Mouse (Mus musculus) heart, adult 9 months (tissue): ENCODE measurements around the gene Acss1.

Experiments used
- DNase-seq, 2 experiments: peaks; one replicate each; pipeline ENCODE4 v3.0.0; 2022; ENCODE audit warnings: low spot score in 2 of 2

The Acss1 gene

DNA sequence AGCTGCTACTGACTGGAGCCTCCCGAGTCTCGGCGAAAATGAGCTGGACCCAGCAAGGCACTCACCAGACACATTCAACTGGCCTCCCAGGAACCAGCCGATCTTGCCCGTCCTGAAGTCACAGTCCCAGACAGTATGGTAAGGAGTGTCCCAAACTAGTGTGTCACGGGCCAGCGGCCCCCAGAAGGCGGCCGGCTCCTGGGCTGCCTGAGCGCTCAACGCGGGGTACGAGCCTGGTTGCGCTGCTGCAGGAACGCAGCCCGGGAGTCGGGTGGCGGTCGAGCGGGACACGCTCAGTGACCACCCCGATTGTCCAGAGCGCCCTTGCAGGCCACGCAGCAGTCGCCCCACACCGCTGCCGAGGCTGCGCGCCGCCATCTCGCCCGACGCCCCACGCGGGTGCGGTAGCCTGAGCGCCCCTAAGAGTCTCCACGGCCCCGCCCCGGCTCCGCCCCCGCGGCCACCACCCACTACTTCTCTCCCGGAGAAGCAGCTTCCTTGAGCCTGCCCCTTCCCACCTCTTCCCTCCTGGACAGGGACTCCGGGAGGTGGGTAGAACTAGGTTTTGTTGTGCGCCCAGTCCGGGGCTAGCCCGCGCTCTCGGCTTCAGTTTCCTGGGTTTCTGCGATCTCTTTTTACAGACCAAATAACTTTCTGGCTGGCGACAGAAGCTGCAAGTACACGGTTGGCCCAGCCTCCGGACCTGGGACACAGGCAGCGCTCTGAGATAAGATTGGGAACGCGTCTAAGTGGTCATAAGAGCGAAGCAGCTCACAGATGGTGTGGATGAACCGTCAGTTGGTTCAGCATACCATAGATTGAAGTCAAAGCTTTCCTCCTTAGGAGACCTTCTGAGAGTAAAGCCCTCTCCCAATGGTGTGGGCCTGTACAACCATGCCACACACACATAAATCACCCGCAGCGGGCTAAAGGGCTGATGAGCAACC is at the start of gene Acss1:
Acss1 (minus strand) TSS at position 681 of the 947 bp plus-strand sequence.
- peak; percentile 71 to 72 for DNase-seq

DNA sequence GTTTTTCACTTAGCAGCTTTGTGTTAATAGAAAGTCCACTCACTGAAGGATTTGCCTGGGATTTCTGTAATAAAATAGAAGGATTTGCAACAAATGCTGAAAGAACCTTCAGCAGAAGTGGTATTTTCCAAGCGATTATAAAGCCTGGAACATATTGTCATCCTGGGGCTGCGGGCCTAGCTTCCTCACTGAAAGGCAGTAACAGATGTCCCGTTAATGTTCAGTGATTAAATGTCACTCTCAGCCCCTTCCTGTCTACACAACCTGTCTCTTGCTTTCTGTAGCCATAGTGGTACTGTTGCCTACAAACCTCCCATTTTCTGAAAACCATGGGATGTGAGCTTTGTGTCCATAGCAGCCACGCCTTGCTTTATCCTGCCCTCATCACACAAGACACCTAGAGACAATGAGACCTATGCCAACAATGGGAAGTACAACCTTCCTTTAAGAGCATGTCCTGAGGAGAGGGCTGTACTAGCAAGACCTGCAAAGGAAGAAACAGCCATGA is 43.9 kb upstream of the Acss1 start:
- DNase-seq = no peak

DNA sequence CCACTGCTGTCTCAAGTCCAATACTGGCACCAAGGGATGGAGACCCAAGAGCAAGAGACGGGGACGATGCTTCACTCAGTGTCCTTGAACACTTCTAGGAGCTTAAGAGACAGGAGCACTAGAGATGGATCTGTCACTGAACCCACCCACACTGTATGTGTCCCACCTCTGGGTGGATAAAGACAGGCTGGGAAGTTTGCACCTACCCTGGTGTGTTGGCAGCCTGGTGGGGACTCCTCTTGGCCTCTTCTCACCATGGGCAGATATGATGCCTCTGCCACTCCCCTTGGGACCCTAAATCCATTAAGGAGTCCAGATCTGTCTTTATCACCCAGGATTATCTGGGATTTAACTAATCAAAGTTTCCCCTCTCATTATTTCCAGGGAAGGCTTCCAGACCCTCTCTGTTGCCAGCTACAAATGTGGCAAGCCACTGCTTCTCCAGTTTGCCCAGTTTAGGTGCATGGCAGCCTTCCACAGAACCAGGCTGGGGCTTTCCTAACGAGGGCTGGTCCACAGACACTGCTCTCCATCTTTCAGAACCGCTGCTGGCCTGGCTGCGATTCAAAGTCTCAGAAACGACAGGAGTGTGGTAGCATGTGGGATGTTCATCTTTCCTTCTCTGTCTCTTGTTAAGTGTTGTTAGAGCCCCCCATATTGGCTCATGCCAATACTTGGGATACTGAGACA is 23.3 kb upstream of the Acss1 start:
- DNase-seq = no peak

DNA sequence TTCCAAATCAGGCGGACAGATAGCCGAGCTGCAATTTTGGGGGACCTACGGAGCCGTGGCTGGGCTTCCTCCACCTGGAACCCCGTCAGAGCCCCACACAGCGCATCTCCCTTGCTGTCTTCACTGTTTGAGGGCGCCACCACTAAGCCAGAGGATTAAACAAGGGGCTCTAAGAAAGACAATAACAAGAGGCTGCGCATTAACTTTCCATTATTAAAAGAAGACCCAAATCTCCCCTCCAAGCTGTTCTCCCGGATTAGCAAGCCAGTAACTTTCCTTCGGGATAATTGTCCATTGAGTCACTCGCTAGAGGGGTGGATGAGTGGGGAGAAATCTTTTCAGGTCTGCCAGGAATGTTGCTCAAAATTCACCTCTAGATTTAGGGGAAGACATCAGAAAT is 21.9 kb upstream of the Acss1 start:
- DNase-seq = no peak

GRCm38 (mm10) chr2:150689223-150689800 is 21.0 kb upstream of the Acss1 start, which contains the start of gene Vsx1:
Gene Vsx1, minus strand, starts transcription at chr2:150689360.
- no peak for DNase-seq

DNA sequence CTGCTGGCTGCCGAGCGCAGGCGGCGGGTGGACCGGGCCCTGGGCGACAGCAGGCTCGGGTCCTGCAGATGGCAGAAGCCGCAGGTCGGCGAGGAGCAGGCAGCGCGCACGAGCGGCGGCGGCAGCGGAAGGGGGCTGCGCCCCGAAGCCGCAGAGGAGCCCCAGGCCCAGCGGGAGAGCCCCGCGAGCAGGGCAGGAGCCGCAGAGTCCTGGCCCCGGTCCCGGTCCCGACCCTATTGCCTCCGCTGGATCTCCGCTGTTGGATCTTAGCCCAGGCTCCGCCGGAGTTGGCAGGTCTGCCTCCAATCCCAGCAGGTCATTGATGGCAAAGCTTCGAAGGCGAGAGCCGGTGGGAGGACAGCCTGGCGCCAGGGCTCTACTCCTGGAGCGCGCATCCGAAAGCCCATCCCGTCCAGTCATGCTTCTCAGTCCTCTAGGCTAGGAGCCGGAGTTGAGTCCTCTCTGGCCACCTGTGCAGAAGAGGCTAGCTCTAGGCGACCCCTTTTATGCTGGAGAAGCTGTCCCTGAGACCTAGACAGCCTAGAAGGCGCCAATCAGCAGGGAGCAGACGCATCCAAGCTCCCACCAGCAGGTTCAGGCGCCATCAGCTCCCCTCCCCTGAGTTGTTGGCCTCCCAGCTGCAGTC is 20.4 kb upstream of the Acss1 start:
- peak in 1 of 2 experiments; percentile 50 for DNase-seq

GRCm38 (mm10) chr2:150687871-150688540 is 19.7 kb upstream of the Acss1 start:
- DNase-seq = no peak

GRCm38 (mm10) chr2:150685389-150685788 is 17.1 kb upstream of the Acss1 start:
- no peak for DNase-seq

DNA sequence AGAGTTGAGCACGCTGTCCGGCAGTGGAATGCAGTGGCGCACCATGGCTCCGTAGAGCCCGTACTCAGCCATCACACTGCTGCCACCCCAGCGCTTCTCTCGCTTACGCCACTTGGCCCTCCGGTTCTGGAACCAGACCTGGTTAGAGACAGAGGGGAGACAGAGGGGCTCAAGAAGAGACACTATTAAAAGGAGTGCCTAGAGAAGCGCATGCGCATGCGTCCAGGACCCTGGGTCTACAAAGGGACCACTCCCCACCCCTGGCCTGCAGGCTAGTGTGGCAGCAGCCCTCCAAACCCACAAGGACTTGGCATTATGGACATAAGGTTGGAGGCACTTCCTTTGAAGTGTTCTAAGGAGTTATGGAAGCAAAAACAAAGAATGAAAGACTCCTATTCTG is 16.2 kb upstream of the Acss1 start:
- DNase-seq = no peak

DNA sequence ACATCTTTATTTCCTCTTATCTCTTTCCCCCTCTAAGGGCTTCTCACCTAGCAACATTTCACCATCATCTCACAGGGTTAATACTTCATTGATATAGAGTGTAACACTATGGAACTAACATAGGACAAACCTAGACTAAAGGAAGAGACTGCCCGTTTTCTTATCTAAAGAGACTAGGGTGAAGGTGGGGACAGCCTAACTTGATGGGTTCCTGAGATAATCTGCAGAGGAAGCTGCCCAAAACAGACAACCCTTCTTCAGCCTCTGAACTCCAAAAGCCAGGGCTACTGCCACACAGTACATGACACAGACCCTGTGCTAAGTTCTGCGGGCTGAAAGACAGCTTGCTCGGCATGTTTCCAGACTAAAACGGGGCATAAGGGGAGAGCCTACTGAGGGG is 13.3 kb upstream of the Acss1 start:
- no peak for DNase-seq

GRCm38 (mm10) chr2:150678392-150678791 is 10.1 kb upstream of the Acss1 start:
- peak in 1 of 2 experiments; percentile 50 for DNase-seq

DNA sequence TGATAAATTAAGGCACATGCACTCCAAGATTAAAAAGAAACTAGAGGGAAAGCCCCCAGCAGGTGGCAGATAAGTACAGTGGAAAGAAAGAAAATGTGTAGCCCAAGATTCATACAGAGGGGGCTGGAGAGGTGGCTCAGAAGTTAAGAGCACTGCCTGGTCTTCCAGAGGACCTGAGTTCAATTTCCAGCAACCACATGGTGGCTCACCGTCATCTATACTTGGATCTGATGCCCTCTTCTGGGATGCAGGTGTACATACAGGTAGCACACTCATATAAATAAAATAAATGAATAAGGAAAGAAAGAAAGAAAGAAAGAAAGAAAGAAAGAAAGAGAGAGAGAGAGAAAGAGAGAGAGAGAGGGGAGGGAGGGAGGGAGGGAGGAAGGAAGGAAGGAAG is 7.2 kb upstream of the Acss1 start:
- DNase-seq = no peak

DNA sequence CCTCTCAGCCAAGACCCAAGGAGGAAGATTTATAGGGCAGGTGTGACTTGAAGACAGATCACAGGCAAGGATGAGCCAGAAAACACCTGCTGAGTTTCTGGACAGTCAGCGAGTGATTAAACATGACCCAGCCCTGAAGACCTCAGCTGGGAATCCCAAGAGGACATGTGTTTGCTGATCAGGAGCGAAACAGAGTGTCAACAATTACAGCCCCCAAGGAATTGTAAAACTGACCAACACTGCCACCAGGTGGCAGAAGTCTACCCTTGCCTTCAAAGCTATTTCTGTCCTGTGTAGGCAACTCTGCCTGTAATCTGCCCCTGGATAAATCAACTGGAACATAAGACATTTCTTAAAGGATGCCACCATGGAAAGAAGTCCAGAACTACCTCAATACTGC is 6.6 kb upstream of the Acss1 start:
- DNase-seq = peak in 1 of 2 experiments; percentile 60

DNA sequence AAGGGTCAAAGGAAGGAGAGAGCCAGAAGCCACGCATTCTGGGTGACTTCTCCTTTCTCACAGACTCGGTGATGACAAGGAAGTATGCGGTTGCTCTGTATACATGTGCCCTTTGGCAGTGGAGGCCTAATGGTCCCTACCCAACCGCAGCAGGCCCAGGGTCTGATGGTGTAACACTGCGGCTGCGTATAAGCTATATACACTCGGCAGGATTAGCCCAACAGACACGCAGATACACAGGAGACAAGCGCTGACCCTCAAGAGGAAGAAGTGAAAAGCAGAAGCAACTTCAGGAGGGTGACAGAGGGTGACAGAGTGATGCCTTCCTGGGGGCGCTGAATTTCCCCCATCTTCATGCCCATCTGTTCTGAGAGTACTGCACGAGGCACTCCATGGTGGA is 5.6 kb upstream of the Acss1 start:
- peak in 1 of 2 experiments; percentile 52 for DNase-seq

GRCm38 (mm10) chr2:150671609-150672290 is 3.5 kb upstream of the Acss1 start:
- DNase-seq = no peak

- no peak for DNase-seq
These were observed 2.6 kb upstream of the Acss1 start for GRCm38 (mm10) chr2:150670926-150671325.

GRCm38 (mm10) chr2:150669454-150670045 is 1.2 kb upstream of the Acss1 start:
- DNase-seq = peak in 1 of 2 experiments; percentile 41

DNA sequence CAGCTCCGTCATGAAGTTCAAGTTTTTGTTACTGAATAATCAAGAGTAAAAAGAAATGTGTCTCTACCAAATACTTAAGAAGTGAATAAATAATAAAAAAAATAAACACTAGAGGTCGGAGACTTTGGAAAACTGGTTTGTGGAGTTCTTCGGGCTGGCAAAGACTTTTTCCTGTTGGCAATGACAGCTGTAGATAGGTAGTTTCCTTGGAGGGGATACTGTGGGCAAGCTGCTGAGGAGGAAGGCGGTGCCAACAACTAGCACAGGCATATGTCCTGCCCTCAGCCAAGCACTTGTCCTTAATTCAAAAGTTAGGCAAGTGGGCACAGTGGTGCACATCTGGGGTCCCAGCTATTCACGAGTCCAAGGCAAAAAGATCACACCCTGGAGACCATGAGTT is 656 bp upstream of the Acss1 start:
- DNase-seq = no peak

DNA sequence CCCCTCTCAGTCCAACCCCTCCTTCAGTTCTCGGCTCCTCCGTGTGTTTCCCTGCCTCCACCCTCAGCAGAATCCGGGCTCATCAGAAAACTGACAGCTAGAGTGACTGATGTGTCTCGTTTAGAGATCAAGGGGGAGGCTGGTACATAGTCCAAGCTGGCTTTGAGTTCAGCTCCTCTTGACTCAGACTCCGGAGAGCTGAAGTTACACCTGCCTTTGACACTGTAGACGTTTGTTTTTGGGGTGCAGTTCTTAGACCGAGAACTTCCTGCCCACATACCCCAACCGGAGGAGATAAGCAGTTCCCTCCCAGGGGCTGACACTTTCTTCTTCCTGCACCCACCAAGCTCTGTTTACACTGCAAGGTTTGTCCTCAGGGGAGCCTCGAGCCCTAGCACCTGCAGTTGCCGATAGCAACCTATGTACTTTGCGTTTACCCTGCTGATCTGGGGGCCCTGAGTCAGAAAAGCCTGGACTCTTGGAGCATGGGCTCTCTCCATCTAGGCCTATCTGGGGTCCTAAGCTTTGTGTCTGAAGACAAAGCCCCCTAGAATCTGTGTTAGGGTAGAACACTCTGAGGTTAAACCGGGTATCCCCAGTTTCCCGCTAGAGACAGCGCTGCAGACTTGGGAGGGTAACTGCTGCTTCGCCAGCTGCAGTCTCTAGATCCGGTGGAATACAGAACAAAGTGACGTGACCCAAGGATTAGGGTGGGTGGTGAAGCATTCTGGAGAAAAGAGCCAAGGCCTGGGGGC is 1.1 kb downstream of the Acss1 start:
- no peak for DNase-seq

GRCm38 (mm10) chr2:150666723-150667064 is 1.6 kb downstream of the Acss1 start:
- no peak for DNase-seq
